ENCODE assay signal across 9 mouse cellular contexts in the genomic region with DNA sequence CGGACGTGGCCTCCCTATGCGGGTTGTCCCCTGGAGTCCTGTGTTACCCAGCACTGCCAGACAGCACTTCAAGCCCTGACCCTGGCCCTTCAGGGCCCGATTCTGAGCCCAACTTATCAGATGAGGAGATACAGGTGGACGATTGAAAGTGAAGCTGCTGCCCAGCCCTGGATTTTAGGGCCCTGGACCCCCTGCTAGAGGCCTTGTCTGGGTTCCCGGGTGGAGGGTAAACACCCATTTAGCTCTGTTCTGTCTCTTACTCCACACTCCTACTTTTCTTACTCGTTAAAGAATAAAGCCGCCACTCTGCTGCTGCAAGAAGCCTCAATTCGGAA. TPM values are rescaled to one million over a fixed set of nuclear protein-coding genes. Genes with fewer than 3 reads are reported as not detected.
DNase-seq lines count a peak whose midpoint lies in the region; ATAC-seq and TF ChIP-seq lines count a peak whose summit lies in the region.
"Had no signal": no experiment of that assay in that cellular context is flagged by ENCODE, and none has a peak within 500 bp of the region (broad histone marks: within the 10 kb centered on the region; RNA-seq: fewer than 3 reads in every experiment).

No protein-coding gene starts in this region.

- no peak for ATAC-seq in forebrain, postnatal 0 days
- ATAC-seq in limb, embryonic 12.5 days (ENCODE audit: insufficient number of reproducible peaks, insufficient read depth, low FRiP score, low TSS enrichment, low read depth), result no peak
- ATAC-seq in neural tube, embryonic 14.5 days (ENCODE audit: low read depth), result no peak

- no peak for TF ChIP-seq POLR2A in liver, adult 2 months (IDR thresholded peaks at IDR 0.05; ENCODE audit: extremely low read depth, insufficient read depth, low read length)

- H3K27me3 ChIP-seq in liver, adult 2 months (ENCODE audit: control insufficient read depth, insufficient read depth, low read length), result peaks cover 5% of the 10 kb centered on the region
- H3K27me3 ChIP-seq in forebrain, postnatal 0 days (ENCODE audit: insufficient read depth, low read length), result peaks cover 56% of the 10 kb centered on the region
- H3K27me3 ChIP-seq in limb, embryonic 12.5 days, result peaks cover 74% of the 10 kb centered on the region
- H3K27me3 ChIP-seq in neural tube, embryonic 14.5 days (ENCODE audit: control insufficient read depth, insufficient read depth, low read length), result peaks cover 47% of the 10 kb centered on the region

- DNase-seq in liver, adult 2 months (ENCODE audit: extremely low read depth, low read depth, low spot score), result no peak
- DNase-seq in liver, result no peak
- DNase-seq in forebrain, postnatal 0 days, result no peak
- DNase-seq in left cerebral cortex, adult 8-10 months (ENCODE audit: low spot score in 2 of 2), result no peak
- no peak for DNase-seq in c-Kit-positive CD71-positive TER-119-positive erythroid progenitor cells, embryonic 14.5 days (ENCODE audit: low spot score)
- DNase-seq: right cerebral cortex, postnatal 4 days had no signal

- H3K4me1 ChIP-seq in liver, adult 2 months (ENCODE audit: control insufficient read depth, insufficient read depth, low read length), result no peaks in the 10 kb centered on the region
- H3K4me1 ChIP-seq in forebrain, postnatal 0 days (ENCODE audit: insufficient read depth), result no peaks in the 10 kb centered on the region
- peaks cover 46% of the 10 kb centered on the region for H3K4me1 ChIP-seq in limb, embryonic 12.5 days (replicated peaks)
- H3K4me1 ChIP-seq in neural tube, embryonic 14.5 days (ENCODE audit: control insufficient read depth, insufficient read depth, low read length), result no peaks in the 10 kb centered on the region

- peak overlapping the region; percentile 62 for H3K9ac ChIP-seq in liver, adult 2 months (ENCODE audit: low read depth, low read length)
- no peak overlapping the region for H3K9ac ChIP-seq in forebrain, postnatal 0 days
- 0 out of 2 replicates have a peak overlapping the region, but pooled peaks have one; percentile 23 for H3K9ac ChIP-seq in limb, embryonic 12.5 days (replicated peaks)
- H3K9ac ChIP-seq in neural tube, embryonic 14.5 days (replicated peaks; ENCODE audit: low read depth, low read length), result no peak overlapping the region

- no peaks in the 10 kb centered on the region for H3K36me3 ChIP-seq in liver, adult 2 months (ENCODE audit: control insufficient read depth, insufficient read depth, low read length)
- no peaks in the 10 kb centered on the region for H3K36me3 ChIP-seq in forebrain, postnatal 0 days (ENCODE audit: insufficient read depth)
- no peaks in the 10 kb centered on the region; the same call in 1 of the 2 replicates for H3K36me3 ChIP-seq in limb, embryonic 12.5 days
- no peaks in the 10 kb centered on the region for H3K36me3 ChIP-seq in neural tube, embryonic 14.5 days (ENCODE audit: control insufficient read depth, insufficient read depth, low read length)

- WGBS in liver, adult 2 months, result 29% methylated on average over 9 of the region's 9 CpGs
- 7% methylated on average over 9 of the region's 9 CpGs for WGBS in forebrain, postnatal 0 days
- 8% methylated on average over 9 of the region's 9 CpGs for WGBS in limb, embryonic 12.5 days
- WGBS in neural tube, embryonic 14.5 days, result 8% methylated on average over 9 of the region's 9 CpGs

- H3K79me2 ChIP-seq in liver, adult 2 months (ENCODE audit: control insufficient read depth, insufficient read depth, low read length), result no peaks in the 10 kb centered on the region

- peak overlapping the region; percentile 40; the same call in 1 of the 2 replicates for H3K27ac ChIP-seq in liver, adult 2 months (replicated peaks; ENCODE audit: insufficient read depth, low read depth, low read length)
- no peak overlapping the region for H3K27ac ChIP-seq in forebrain, postnatal 0 days (ENCODE audit: low read depth, low read length)
- no peak overlapping the region for H3K27ac ChIP-seq in limb, embryonic 12.5 days
- H3K27ac ChIP-seq in neural tube, embryonic 14.5 days (ENCODE audit: low read depth, low read length), result no peak overlapping the region

- no peaks in the 10 kb centered on the region for H3K9me3 ChIP-seq in forebrain, postnatal 0 days (ENCODE audit: low read length)
- no peaks in the 10 kb centered on the region for H3K9me3 ChIP-seq in limb, embryonic 12.5 days
- H3K9me3 ChIP-seq in neural tube, embryonic 14.5 days (ENCODE audit: control insufficient read depth, low read length), result no peaks in the 10 kb centered on the region

- peak overlapping the region; percentile 23; the same call in 1 of the 2 replicates for H3K4me2 ChIP-seq in forebrain, postnatal 0 days (ENCODE audit: low read depth)
- peak overlapping the region; percentile 60 for H3K4me2 ChIP-seq in limb, embryonic 12.5 days
- peak overlapping the region; percentile 22; the same call in 1 of the 2 replicates for H3K4me2 ChIP-seq in neural tube, embryonic 14.5 days (ENCODE audit: low read depth, low read length)

- peak overlapping the region; percentile 66 for H3K4me3 ChIP-seq in liver, adult 2 months (ENCODE audit: insufficient read depth, low read depth, low read length)
- H3K4me3 ChIP-seq in forebrain, postnatal 0 days (ENCODE audit: low read depth, low read length), result no peak overlapping the region
- peak overlapping the region; percentile 32 for H3K4me3 ChIP-seq in limb, embryonic 12.5 days (replicated peaks)
- H3K4me3 ChIP-seq in neural tube, embryonic 14.5 days (ENCODE audit: low read depth, low read length), result peak overlapping the region; percentile 7; the same call in 1 of the 2 replicates

- TF ChIP-seq CTCF in liver, adult 2 months (IDR thresholded peaks at IDR 0.05; ENCODE audit: low read depth, low read length), result no peak
- no peak for TF ChIP-seq CTCF in forebrain, postnatal 0 days (IDR thresholded peaks at IDR 0.05; ENCODE audit: low read depth)

RNA-seq across cellular contexts. Expression of gene Lbx2, which starts 1.7 kb away (rescaled TPM):
- total RNA-seq in liver, adult 2 months (2014; rRNA removed), result 0.65 and 0.81 TPM in 2 replicates
- polyA plus RNA-seq in liver, adult 2 months (2012; rRNA removed), result 0.34 and 1.1 TPM in 2 replicates
- 0.46 TPM in 1 of 2 replicates, not detected in the other for total RNA-seq in forebrain, postnatal 0 days (2014; rRNA removed)
- polyA plus RNA-seq in forebrain, postnatal 0 days (2015; fragmentation: Nextera tagmentation; extraction: Ambion mirVana), result 0.33 TPM in 1 of 2 replicates, not detected in the other
- 0.63 and 6.7 TPM in 2 replicates for polyA plus RNA-seq in limb, embryonic 12.5 days (2016; fragmentation: Nextera tagmentation; extraction: Ambion mirVana)
- polyA plus RNA-seq in neural tube, embryonic 14.5 days (2014; fragmentation: Nextera tagmentation; extraction: Ambion mirVana), result not detected in 2 replicates
- total RNA-seq in left cerebral cortex, adult 8-10 months (2022), result under 1 TPM in 1 of 4 experiments, not detected in 3; 0.77 TPM
- total RNA-seq: hematopoietic stem cell, adult 5-6 weeks had no signal

RNA-seq across cellular contexts. Expression of gene Pcgf1, which starts 10.2 kb away (rescaled TPM):
- total RNA-seq in liver, adult 2 months (2014; rRNA removed), result 4.1 and 6.1 TPM in 2 replicates
- polyA plus RNA-seq in liver, adult 2 months (2012; rRNA removed), result 7.7 and 10.8 TPM in 2 replicates
- 16.1 and 18.8 TPM in 2 replicates for total RNA-seq in forebrain, postnatal 0 days (2014; rRNA removed)
- polyA plus RNA-seq in forebrain, postnatal 0 days (2015; fragmentation: Nextera tagmentation; extraction: Ambion mirVana), result 30.7 and 30.8 TPM in 2 replicates
- 39.0 and 39.7 TPM in 2 replicates for polyA plus RNA-seq in limb, embryonic 12.5 days (2016; fragmentation: Nextera tagmentation; extraction: Ambion mirVana)
- polyA plus RNA-seq in neural tube, embryonic 14.5 days (2014; fragmentation: Nextera tagmentation; extraction: Ambion mirVana), result 44.9 and 46.6 TPM in 2 replicates
- 10 to 100 TPM; 26.2 to 31.0 (median 27.2) TPM for total RNA-seq in left cerebral cortex, adult 8-10 months (2022)

RNA-seq across cellular contexts. Expression of gene Ccdc142, which starts 13.5 kb away (rescaled TPM):
- 3.0 and 3.4 TPM in 2 replicates for total RNA-seq in liver, adult 2 months (2014; rRNA removed)
- polyA plus RNA-seq in liver, adult 2 months (2012; rRNA removed), result 4.2 and 5.4 TPM in 2 replicates
- 15.3 and 16.6 TPM in 2 replicates for total RNA-seq in forebrain, postnatal 0 days (2014; rRNA removed)
- polyA plus RNA-seq in forebrain, postnatal 0 days (2015; fragmentation: Nextera tagmentation; extraction: Ambion mirVana), result 2.1 and 5.6 TPM in 2 replicates
- 3.6 and 3.8 TPM in 2 replicates for polyA plus RNA-seq in limb, embryonic 12.5 days (2016; fragmentation: Nextera tagmentation; extraction: Ambion mirVana)
- 5.6 and 6.3 TPM in 2 replicates for polyA plus RNA-seq in neural tube, embryonic 14.5 days (2014; fragmentation: Nextera tagmentation; extraction: Ambion mirVana)
- 10 to 100 TPM in 1 of 4 experiments, 1 to 10 TPM in 3; 6.5 to 10.1 (median 8.7) TPM for total RNA-seq in left cerebral cortex, adult 8-10 months (2022)

RNA-seq across cellular contexts. Expression of gene Gm42688, which starts 13.5 kb away (rescaled TPM):
- 1.4 and 1.8 TPM in 2 replicates for total RNA-seq in liver, adult 2 months (2014; rRNA removed)
- 2.0 and 2.5 TPM in 2 replicates for polyA plus RNA-seq in liver, adult 2 months (2012; rRNA removed)
- 7.0 and 9.5 TPM in 2 replicates for total RNA-seq in forebrain, postnatal 0 days (2014; rRNA removed)
- polyA plus RNA-seq in forebrain, postnatal 0 days (2015; fragmentation: Nextera tagmentation; extraction: Ambion mirVana), result 2.4 and 2.9 TPM in 2 replicates
- polyA plus RNA-seq in limb, embryonic 12.5 days (2016; fragmentation: Nextera tagmentation; extraction: Ambion mirVana), result 3.9 and 4.2 TPM in 2 replicates
- 3.7 and 4.3 TPM in 2 replicates for polyA plus RNA-seq in neural tube, embryonic 14.5 days (2014; fragmentation: Nextera tagmentation; extraction: Ambion mirVana)
- total RNA-seq in left cerebral cortex, adult 8-10 months (2022), result 1 to 10 TPM; 5.8 to 8.1 (median 6.4) TPM

RNA-seq across cellular contexts. Expression of gene Tlx2, which starts 17.8 kb away (rescaled TPM):
- not detected in 2 replicates for total RNA-seq in liver, adult 2 months (2014; rRNA removed)
- not detected in 2 replicates for polyA plus RNA-seq in liver, adult 2 months (2012; rRNA removed)
- total RNA-seq in forebrain, postnatal 0 days (2014; rRNA removed), result not detected in 2 replicates
- polyA plus RNA-seq in forebrain, postnatal 0 days (2015; fragmentation: Nextera tagmentation; extraction: Ambion mirVana), result not detected in 2 replicates
- 0.27 and 1.0 TPM in 2 replicates for polyA plus RNA-seq in limb, embryonic 12.5 days (2016; fragmentation: Nextera tagmentation; extraction: Ambion mirVana)
- 7.1 TPM in 1 of 2 replicates, not detected in the other for polyA plus RNA-seq in neural tube, embryonic 14.5 days (2014; fragmentation: Nextera tagmentation; extraction: Ambion mirVana)
- not detected for total RNA-seq in left cerebral cortex, adult 8-10 months (2022)
- total RNA-seq: hematopoietic stem cell, adult 5-6 weeks had no signal

Comparison
In these comparisons a context has a peak if more than half of its experiments do, and no peak if none do; other contexts are left out.
1. H3K9ac ChIP-seq: peak in liver, adult 2 months (single experiment) and limb, embryonic 12.5 days (single experiment); none in forebrain, postnatal 0 days (single experiment) and neural tube, embryonic 14.5 days (single experiment).
2. Peak in every context shown above with its lines, with median percentiles within 50 percentile points of each other: H3K4me2 ChIP-seq.